Comparison of ENCODE assay signal across 18 mouse cellular contexts in the genomic region with DNA sequence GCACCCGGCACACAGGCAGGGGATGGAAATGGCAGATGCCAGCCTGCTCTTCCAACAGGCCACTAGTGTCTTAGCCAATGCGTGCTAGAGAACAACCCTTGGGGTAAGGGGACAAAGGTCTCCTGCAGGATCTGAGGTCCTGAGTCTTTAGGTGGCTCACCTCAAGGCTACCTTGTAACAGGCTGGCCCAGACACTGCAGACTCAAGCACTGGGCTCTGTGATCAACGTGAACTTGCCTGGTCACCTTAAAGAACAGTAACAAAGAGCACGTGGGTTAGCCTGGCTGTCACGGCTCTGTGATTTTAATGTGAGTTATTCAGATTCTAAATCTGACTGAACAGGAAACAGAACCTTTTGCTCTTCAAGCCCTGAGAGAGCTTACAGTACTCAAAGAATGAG. TPM values are rescaled to one million over a fixed set of nuclear protein-coding genes. Genes with fewer than 3 reads are reported as not detected.
DNase-seq lines count a peak whose midpoint lies in the region; ATAC-seq and TF ChIP-seq lines count a peak whose summit lies in the region.
"Had no signal": no experiment of that assay in that cellular context is flagged by ENCODE, and none has a peak within 500 bp of the region (broad histone marks: within the 10 kb centered on the region; RNA-seq: fewer than 3 reads in every experiment).

No protein-coding gene starts in this region.

- ATAC-seq in heart, embryonic 13.5 days (ENCODE audit: extremely low read depth, insufficient number of reproducible peaks, low FRiP score, low TSS enrichment): no peak

- no peak overlapping the region for H3K27ac ChIP-seq in heart, embryonic 13.5 days (replicated peaks)
- H3K27ac ChIP-seq in left cerebral cortex, adult 2 months: peak overlapping the region; percentile 90
- H3K27ac ChIP-seq: limb, embryonic 13.5 days; liver, embryonic 15.5 days; neural tube, embryonic 13.5 days; stomach, postnatal 0 days had no signal

- intact Hi-C loops in left cerebral cortex, adult 2 months (cut with DNase I): no loop called here
- intact Hi-C loops in left cerebral cortex, postnatal 10 days (cut with DNase I): no loop called here

- H3K4me1 ChIP-seq in heart, embryonic 13.5 days: peaks cover 89% of the 10 kb centered on the region
- H3K4me1 ChIP-seq: liver, embryonic 15.5 days had no signal

- WGBS in heart, embryonic 13.5 days: 83% methylated on average over 5 of the region's 5 CpGs

- DNase-seq in heart, adult 8-10 months (ENCODE audit: low spot score): no peak
- no peak for DNase-seq in left cerebral cortex, adult 2 months (ENCODE audit: extremely low spot score in 1 of 2, low spot score in 2 of 2)
- DNase-seq in left cerebral cortex, postnatal 10 days (ENCODE audit: extremely low spot score in 1 of 2, low spot score in 2 of 2): no peak
- peak; percentile 70 to 82 for DNase-seq in kidney, adult 8-10 months
- DNase-seq in kidney, postnatal 25 days: peak; percentile 66 to 87
- no peak for DNase-seq in embryo, embryonic 9.5 days (ENCODE audit: extremely low spot score)
- no peak for DNase-seq in thymus, postnatal 25 days
- DNase-seq: adrenal gland, postnatal 25 days; cerebellum, adult 18-20 months; gastrocnemius, postnatal 25 days; lung, postnatal 14 days; right cerebral cortex, postnatal 25 days had no signal

- H3K4me3 ChIP-seq in heart, embryonic 13.5 days: no peak overlapping the region
- H3K4me3 ChIP-seq in left cerebral cortex, adult 2 months: no peak overlapping the region
- H3K4me3 ChIP-seq: limb, embryonic 13.5 days; liver, embryonic 15.5 days; megakaryocyte, embryonic 14.5 days; neural tube, embryonic 13.5 days had no signal

- peaks cover 43% of the 10 kb centered on the region for H3K36me3 ChIP-seq in heart, embryonic 13.5 days
- H3K36me3 ChIP-seq: liver, embryonic 15.5 days; neural tube, embryonic 13.5 days had no signal

- no peak for TF ChIP-seq CTCF in left cerebral cortex, adult 2 months (IDR thresholded peaks at IDR 0.05)

- no peak overlapping the region for H3K4me2 ChIP-seq in heart, embryonic 13.5 days
- H3K4me2 ChIP-seq: limb, embryonic 13.5 days; liver, embryonic 15.5 days; neural tube, embryonic 13.5 days had no signal

- no peaks in the 10 kb centered on the region for H3K9me3 ChIP-seq in heart, embryonic 13.5 days
- H3K9me3 ChIP-seq: limb, embryonic 13.5 days; liver, embryonic 15.5 days; megakaryocyte, embryonic 14.5 days; neural tube, embryonic 13.5 days had no signal

- H3K27me3 ChIP-seq in heart, embryonic 13.5 days (replicated peaks): no peaks in the 10 kb centered on the region
- H3K27me3 ChIP-seq: limb, embryonic 13.5 days had no signal

- H3K9ac ChIP-seq in heart, embryonic 13.5 days: 0 out of 2 replicates have a peak overlapping the region, but pooled peaks have one; percentile 8
- H3K9ac ChIP-seq: limb, embryonic 13.5 days; liver, embryonic 15.5 days; neural tube, embryonic 13.5 days had no signal

RNA-seq across cellular contexts. Expression of gene BC034090, which starts 6.1 kb away (rescaled TPM):
- polyA plus RNA-seq in heart, embryonic 13.5 days (2015; fragmentation: Nextera tagmentation; extraction: Ambion mirVana): 7.0 and 7.6 TPM in 2 replicates
- 10 to 100 TPM; 33.0 to 42.1 (median 39.3) TPM for total RNA-seq in heart, adult 8-10 months (2022)
- total RNA-seq in left cerebral cortex, adult 2 months (2021): 10 to 100 TPM in 1 of 2 experiments, 1 to 10 TPM in 1; 9.9 to 14.7 TPM
- total RNA-seq in left cerebral cortex, postnatal 10 days (2021): 1 to 10 TPM; 5.4 TPM

Comparison
In these comparisons a context has a peak if more than half of its experiments do, and no peak if none do; other contexts are left out.
1. DNase-seq: peak in kidney, adult 8-10 months (2 of 2) and kidney, postnatal 25 days (2 of 2); none in heart, adult 8-10 months (single experiment), left cerebral cortex, adult 2 months (0 of 2), left cerebral cortex, postnatal 10 days (0 of 2), embryo, embryonic 9.5 days (single experiment) and thymus, postnatal 25 days (single experiment).